Mouse (Mus musculus) midbrain, embryonic 16.5 days (tissue): ENCODE results near the gene Plekhd1. TPM values are rescaled to one million over a fixed set of nuclear protein-coding genes. Genes with fewer than 3 reads are reported as not detected.

Source experiments
- polyA plus RNA-seq: library from polyadenylated mRNA; unstranded; fragments of >200 nt; fragmentation: Nextera tagmentation; extraction: Ambion mirVana; gene quantifications from 2 replicates; pipeline ENCODE4 v1.2.1, GENCODE M21; 2015

The Plekhd1 gene
- polyA plus RNA-seq, 1 experiment from 2014 or later = 3.9 TPM

Other genes starting within 250 kb of the Plekhd1 start
- 66.4 and 66.9 TPM in 2 replicates for gene Exd2, start 229.5 kb upstream of the Plekhd1 start, polyA plus RNA-seq
- 41.8 and 43.3 TPM in 2 replicates for gene Galnt16, start 174.3 kb upstream of the Plekhd1 start, polyA plus RNA-seq
- gene Slc39a9, start 48.7 kb upstream of the Plekhd1 start, polyA plus RNA-seq = 25.2 and 26.2 TPM in 2 replicates
- gene Erh, start 48.2 kb upstream of the Plekhd1 start, polyA plus RNA-seq = 252 and 253 TPM in 2 replicates
- gene Ccdc177, start 68.1 kb downstream of the Plekhd1 start, polyA plus RNA-seq = 3.8 and 3.9 TPM in 2 replicates
- 10.4 and 11.0 TPM in 2 replicates for gene Susd6, start 97.9 kb downstream of the Plekhd1 start, polyA plus RNA-seq